Mouse (Mus musculus): ENCODE measurements around the gene Ntf3.

The Ntf3 gene

GRCm38 (mm10) chr6:126159279-126160066 is 7.2 kb downstream of the Ntf3 start:
- no peak for DNase-seq (ENCODE audit: low spot score)

GRCm38 (mm10) chr6:126155928-126156327 is 10.8 kb downstream of the Ntf3 start:
- DNase-seq (ENCODE audit: low spot score), result no peak

- DNase-seq (ENCODE audit: low spot score), result no peak
Measured at GRCm38 (mm10) chr6:126154372-126154982, 12.2 kb downstream of the Ntf3 start.

- no peak for DNase-seq (ENCODE audit: low spot score)
Measured at GRCm38 (mm10) chr6:126153154-126153553, 13.6 kb downstream of the Ntf3 start.

GRCm38 (mm10) chr6:126143659-126144058 is 23.1 kb downstream of the Ntf3 start:
- no peak for DNase-seq (ENCODE audit: low spot score)

- no peak for DNase-seq (ENCODE audit: low spot score)
Measured at GRCm38 (mm10) chr6:126142741-126143140, 24.0 kb downstream of the Ntf3 start.

GRCm38 (mm10) chr6:126142021-126142554 is 24.6 kb downstream of the Ntf3 start:
- DNase-seq (ENCODE audit: low spot score), result no peak

GRCm38 (mm10) chr6:126141472-126141871 is 25.2 kb downstream of the Ntf3 start:
- no peak for DNase-seq (ENCODE audit: low spot score)

- no peak for DNase-seq (ENCODE audit: low spot score)
Measured at GRCm38 (mm10) chr6:126140961-126141360, 25.7 kb downstream of the Ntf3 start.

- DNase-seq (ENCODE audit: low spot score), result no peak
Measured at GRCm38 (mm10) chr6:126140416-126140815, 26.3 kb downstream of the Ntf3 start.

- no peak for DNase-seq (ENCODE audit: low spot score)
Measured at GRCm38 (mm10) chr6:126134155-126134906, 32.4 kb downstream of the Ntf3 start.

- DNase-seq (ENCODE audit: low spot score), result no peak
Measured at GRCm38 (mm10) chr6:126128238-126128637, 38.5 kb downstream of the Ntf3 start.

GRCm38 (mm10) chr6:126118247-126118646 is 48.5 kb downstream of the Ntf3 start:
- no peak for DNase-seq (ENCODE audit: low spot score)

GRCm38 (mm10) chr6:126117191-126117590 is 49.5 kb downstream of the Ntf3 start:
- DNase-seq (ENCODE audit: low spot score), result no peak

- DNase-seq (ENCODE audit: low spot score), result no peak
Measured at GRCm38 (mm10) chr6:126114934-126115633, 51.6 kb downstream of the Ntf3 start.

- no peak for DNase-seq (ENCODE audit: low spot score)
Measured at GRCm38 (mm10) chr6:126110892-126111835, 55.5 kb downstream of the Ntf3 start.

- DNase-seq (ENCODE audit: low spot score), result no peak
Measured at GRCm38 (mm10) chr6:126109184-126109583, 57.5 kb downstream of the Ntf3 start.

GRCm38 (mm10) chr6:126108771-126109170 is 57.9 kb downstream of the Ntf3 start:
- DNase-seq (ENCODE audit: low spot score), result no peak

GRCm38 (mm10) chr6:126107398-126107797 is 59.3 kb downstream of the Ntf3 start:
- DNase-seq (ENCODE audit: low spot score), result no peak

GRCm38 (mm10) chr6:126106798-126107173 is 59.9 kb downstream of the Ntf3 start:
- DNase-seq (ENCODE audit: low spot score), result no peak
